Mouse (Mus musculus) G1E (cell line): ENCODE measurements around the gene Gm2016.
"Not testable (repeated sequence)": the region's sequence is repeated elsewhere in the genome, so short reads cannot be mapped to it uniquely, and the experiment has no call there.

Experiments used
- CTCF ChIP-seq: IDR thresholded peaks from 2 replicates; pipeline ENCODE4 v1.5.1; 2012; ENCODE audit warnings: low read depth, low read length, inconsistent platforms, mixed read lengths
- GATA1 ChIP-seq: IDR thresholded peaks from 2 replicates; pipeline ENCODE4 v1.6.1; 2012; ENCODE audit warnings: borderline replicate concordance, low read length, inconsistent platforms, mixed read lengths

- not testable (repeated sequence) for TF ChIP-seq GATA1, CTCF
Observed at GRCm38 (mm10) chr12:87856067-87856466, 17.8 kb upstream of the Gm2016 start.
